Mouse (Mus musculus) olfactory bulb, adult 2 months (tissue): ENCODE data around the gene Apbb2.

Source experiments
- CTCF ChIP-seq: fragments of 200-500 bp; IDR thresholded peaks from 2 replicates; pipeline ENCODE4 v1.5.1; 2012; ENCODE audit warnings: low read depth, mild to moderate bottlenecking, low read length, moderate library complexity; ENCODE audit not compliant: insufficient read depth
- POLR2A ChIP-seq: fragments of 200-500 bp; IDR thresholded peaks from 2 replicates; pipeline ENCODE4 v1.6.1; 2012; ENCODE audit warnings: mild to moderate bottlenecking, low read depth, low read length, moderate library complexity; ENCODE audit not compliant: insufficient read depth

- TF ChIP-seq POLR2A (no peak), CTCF (no peak)
These were observed 91.5 kb downstream of the Apbb2 start for GRCm38 (mm10) chr5:66527090-66527489.
